Mouse (Mus musculus) left cerebral cortex, postnatal 10 days (tissue): Measurements from ENCODE around the gene D630045J12Rik. TPM values are rescaled to one million over a fixed set of nuclear protein-coding genes. Genes with fewer than 3 reads are reported as not detected.

Source experiments
- DNase-seq, 2 experiments: peaks; one replicate each; pipeline ENCODE4 v3.0.0; 2021 to 2022; ENCODE audit warnings: low spot score in 2 of 2, mixed read lengths in 1 of 2; ENCODE audit errors: extremely low spot score in 1 of 2
- intact Hi-C: fragments of 180-260 bp; cut with DNase I; formaldehyde crosslinking; loops from one replicate; pipeline ENCODE4 v1.15.1; 2025
- total RNA-seq, 2 experiments: library from RNA; stranded (reverse); gene quantifications; 2 replicates each; pipeline ENCODE4 v1.2.3; 2021

Gene D630045J12Rik
- total RNA-seq, 2 experiments from 2014 or later, result 36.6 to 37.1 TPM

GRCm38 (mm10) chr6:38244806-38245205 is 9.0 kb downstream of the D630045J12Rik start:
- intact Hi-C loops, result no loop called here
- no peak for DNase-seq

DNA sequence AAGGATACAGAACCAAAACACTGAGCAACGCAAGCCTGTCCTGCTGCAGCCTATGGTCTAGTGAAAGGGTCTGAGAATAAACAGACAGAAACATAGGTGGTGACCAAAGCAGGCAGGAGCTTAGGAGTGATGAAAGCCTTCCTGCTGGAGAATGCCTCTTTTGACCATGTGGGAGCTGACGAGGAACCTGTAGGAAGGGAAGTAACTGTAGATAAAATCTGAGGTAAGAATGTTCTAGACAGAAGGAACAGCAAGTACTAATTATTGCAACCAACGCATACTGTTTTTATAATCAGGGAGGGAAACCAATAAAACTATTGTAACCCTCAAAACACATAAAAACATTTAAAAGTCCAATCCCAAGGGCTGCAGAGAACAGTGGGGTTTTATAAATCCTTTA is 9.6 kb downstream of the D630045J12Rik start:
- DNase-seq, result no peak
- intact Hi-C loops, result no loop called here

- intact Hi-C loops, result no loop called here
- DNase-seq, result no peak
Measured at GRCm38 (mm10) chr6:38242833-38243232, 11.0 kb downstream of the D630045J12Rik start.

GRCm38 (mm10) chr6:38242295-38242830 is 11.4 kb downstream of the D630045J12Rik start:
- intact Hi-C loops, result no loop called here
- DNase-seq, result no peak

DNA sequence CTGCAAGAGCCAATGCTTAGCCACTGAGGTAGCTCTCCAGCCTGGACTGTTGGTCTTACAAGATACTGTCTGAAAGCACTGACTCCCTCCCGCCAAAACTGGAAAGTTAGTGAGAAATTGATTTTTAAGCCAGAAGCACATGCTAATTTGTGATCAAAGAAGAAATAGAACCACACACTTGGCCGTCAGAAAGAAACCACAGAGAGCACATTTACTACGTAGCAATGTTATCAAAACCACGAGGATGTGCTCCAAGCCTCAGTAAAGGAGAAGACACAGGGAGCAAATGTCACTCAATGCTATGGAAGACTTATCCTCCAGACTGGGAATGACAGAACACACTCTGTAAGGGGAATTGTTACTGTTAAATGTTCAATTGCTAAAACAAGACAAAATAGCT is 12.3 kb downstream of the D630045J12Rik start:
- no peak for DNase-seq
- intact Hi-C loops, result no loop called here

GRCm38 (mm10) chr6:38240618-38241017 is 13.2 kb downstream of the D630045J12Rik start:
- no peak for DNase-seq
- intact Hi-C loops, result no loop called here

- no peak for DNase-seq
- intact Hi-C loops, result no loop called here
Measured at GRCm38 (mm10) chr6:38238382-38238781, 15.4 kb downstream of the D630045J12Rik start.

- no peak for DNase-seq
Measured at GRCm38 (mm10) chr6:38235991-38236658, 17.7 kb downstream of the D630045J12Rik start.

GRCm38 (mm10) chr6:38233803-38234202 is 20.0 kb downstream of the D630045J12Rik start:
- intact Hi-C loops, result no loop called here
- DNase-seq, result no peak

More at GRCm38 (mm10) chr6:38235991-38236658, 17.7 kb downstream of the D630045J12Rik start:
- intact Hi-C loops, result no loop called here

DNA sequence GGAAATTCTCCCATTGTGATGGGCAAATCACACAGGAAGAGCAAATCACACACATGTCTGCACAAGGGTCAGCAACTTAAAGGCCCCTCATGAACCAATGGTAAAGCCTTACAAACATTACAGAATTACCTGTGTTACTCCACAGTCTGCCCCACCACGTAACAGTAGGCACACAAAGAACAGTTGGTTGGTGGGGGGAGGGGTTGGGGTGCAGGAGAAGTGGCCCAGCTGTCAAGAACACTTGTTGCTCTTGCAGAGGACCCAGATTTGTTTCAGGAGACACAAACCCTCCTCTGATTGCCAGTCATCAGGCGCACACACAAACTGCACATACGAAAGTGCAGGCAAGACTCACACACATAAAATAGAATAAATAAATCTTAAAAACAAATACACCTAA is 20.9 kb downstream of the D630045J12Rik start:
- intact Hi-C loops, result no loop called here
- no peak for DNase-seq

GRCm38 (mm10) chr6:38231994-38232393 is 21.8 kb downstream of the D630045J12Rik start:
- no peak for DNase-seq
- intact Hi-C loops, result no loop called here

DNA sequence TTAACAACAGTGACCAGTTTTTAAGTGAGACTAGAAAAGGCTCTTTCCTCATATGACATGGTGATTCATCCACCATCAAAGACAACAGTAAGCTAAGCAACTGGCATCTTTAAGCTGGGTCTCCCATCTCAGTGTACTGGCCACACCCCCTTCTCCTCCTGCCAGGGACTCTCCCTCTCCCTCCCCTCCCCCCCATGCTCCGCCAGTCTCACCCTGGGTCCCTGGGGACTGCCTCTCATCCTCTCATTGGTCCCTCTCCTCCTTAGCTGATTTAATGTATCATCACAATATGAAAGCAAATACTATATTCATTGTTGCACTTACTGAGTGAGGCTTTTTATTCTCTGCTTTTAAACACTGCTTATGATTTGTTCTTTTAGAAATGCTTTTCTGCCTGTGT is 29.7 kb downstream of the D630045J12Rik start:
- intact Hi-C loops, result no loop called here

GRCm38 (mm10) chr6:38219261-38219660 is 34.5 kb downstream of the D630045J12Rik start:
- DNase-seq, result no peak
- intact Hi-C loops, result no loop called here

More for the DNA sequence above, 29.7 kb downstream of the D630045J12Rik start:
- no peak for DNase-seq

- no peak for DNase-seq
- intact Hi-C loops, result no loop called here
Measured at GRCm38 (mm10) chr6:38215448-38216110, 38.2 kb downstream of the D630045J12Rik start.

DNA sequence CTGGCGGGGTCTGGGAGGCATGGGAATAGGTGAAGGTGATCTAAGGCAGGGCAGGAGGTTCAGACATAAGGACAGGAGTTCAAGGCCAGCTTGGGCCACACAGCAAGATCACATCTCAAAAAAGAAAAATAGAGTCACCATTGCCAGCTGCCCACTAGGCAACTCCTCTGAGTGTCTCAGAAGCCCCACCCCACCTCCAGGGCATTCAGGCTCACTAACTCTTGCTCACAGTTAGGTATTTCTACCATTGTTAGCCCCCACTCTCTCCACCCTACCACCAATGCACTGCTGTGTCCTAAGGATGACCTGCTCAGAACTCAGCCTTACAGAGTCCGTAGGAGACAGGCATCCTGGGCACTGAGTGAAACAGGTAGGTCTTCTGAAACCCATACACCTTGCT is 46.2 kb downstream of the D630045J12Rik start:
- DNase-seq, result no peak
- intact Hi-C loops, result no loop called here

GRCm38 (mm10) chr6:38206941-38207531 is 46.8 kb downstream of the D630045J12Rik start:
- intact Hi-C loops, result no loop called here
- DNase-seq, result no peak

DNA sequence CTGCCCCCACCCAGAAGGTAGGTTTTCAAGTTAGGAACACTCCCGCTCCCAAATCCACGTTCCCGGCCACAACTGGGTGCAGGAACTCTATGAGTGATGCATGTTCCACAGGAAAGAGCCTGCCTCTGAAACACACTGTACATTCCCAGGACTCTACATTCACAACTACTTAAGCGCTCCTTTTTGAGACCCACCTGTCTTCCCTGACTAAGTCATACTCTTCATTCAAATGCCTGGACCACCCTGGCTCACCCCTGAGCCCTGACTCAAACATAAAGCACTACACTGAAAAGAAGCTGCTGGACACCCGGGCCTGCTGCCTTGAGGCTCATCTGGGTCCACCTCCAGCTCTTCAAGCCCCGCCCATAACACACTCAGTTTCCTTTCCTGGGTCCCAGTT is 48.4 kb downstream of the D630045J12Rik start:
- intact Hi-C loops, result no loop called here
- DNase-seq, result no peak

GRCm38 (mm10) chr6:38203820-38204219 is 50.0 kb downstream of the D630045J12Rik start:
- no peak for DNase-seq
- intact Hi-C loops, result no loop called here

GRCm38 (mm10) chr6:38202816-38203215 is 51.0 kb downstream of the D630045J12Rik start:
- DNase-seq, result no peak
- intact Hi-C loops, result no loop called here

GRCm38 (mm10) chr6:38201495-38201894 is 52.3 kb downstream of the D630045J12Rik start:
- no peak for DNase-seq

More at GRCm38 (mm10) chr6:38201495-38201894, 52.3 kb downstream of the D630045J12Rik start:
- intact Hi-C loops, result no loop called here
